Mouse (Mus musculus) heart, adult 11 months (tissue): Measurements from ENCODE around the gene Mip.
"Not testable (repeated sequence)": the region's sequence is repeated elsewhere in the genome, so short reads cannot be mapped to it uniquely, and the experiment has no call there.

Source experiments
- DNase-seq: peaks from one replicate; pipeline ENCODE4 v3.0.0; 2022

The Mip gene

DNA sequence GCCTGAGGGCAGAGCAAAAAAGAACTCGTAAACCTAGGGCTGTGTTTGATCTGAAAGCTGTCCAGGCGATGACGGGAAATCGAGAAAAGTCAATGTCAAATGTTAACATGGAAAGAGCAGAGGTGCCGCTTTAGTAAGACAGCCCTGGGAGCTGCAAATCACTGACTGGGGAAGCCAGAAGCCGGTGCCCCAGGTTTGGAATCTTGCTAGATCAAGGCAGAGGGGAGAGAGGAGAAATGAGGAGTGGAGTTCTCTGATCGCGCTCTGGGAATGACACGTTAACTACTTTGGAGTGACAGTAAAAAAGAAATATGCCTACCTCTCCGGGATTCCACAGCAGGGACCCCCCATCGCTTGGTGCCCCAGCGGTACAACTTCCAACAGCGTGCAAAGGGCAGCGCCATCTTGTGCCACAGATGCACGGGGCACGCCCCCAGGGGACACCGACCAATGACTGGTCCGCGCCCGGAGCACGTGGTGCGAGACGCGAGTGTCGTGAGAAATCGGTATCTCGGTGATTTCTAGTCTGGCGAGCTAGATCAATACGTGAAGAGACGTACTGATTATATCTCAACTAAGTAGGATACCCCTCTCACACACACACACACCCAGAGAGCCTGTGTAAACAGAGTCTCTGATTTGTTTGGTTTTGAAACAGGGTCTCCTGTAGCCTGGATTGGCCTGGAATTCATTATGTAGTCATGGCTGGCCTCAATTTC, 14.1 kb upstream of the Mip start, which contains the start of gene Spryd4:
Gene Spryd4 (minus strand): TSS at position 418 of the 719 bp plus-strand sequence.
- peak; percentile 99 for DNase-seq

DNA sequence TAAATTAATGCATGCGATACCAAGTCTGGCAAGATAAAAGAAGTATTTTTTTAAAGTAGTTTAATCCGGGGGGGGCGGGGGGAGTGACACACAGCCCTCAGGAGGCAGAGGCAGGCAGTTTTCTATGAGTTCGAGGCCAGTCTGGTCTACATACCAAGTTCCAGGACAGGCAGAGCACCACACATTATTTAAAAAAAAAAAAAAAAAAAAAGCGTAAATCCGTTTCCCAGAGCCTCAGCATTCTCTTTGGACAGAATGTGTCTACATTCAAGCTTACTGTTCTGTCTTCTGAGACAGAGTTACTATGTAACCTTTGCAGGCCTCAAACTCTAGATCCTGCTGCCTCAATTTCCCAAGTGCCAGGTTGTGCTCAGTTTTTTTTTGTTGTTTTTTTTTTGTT, 13.5 kb upstream of the Mip start:
- DNase-seq, result no peak

GRCm38 (mm10) chr10:128212871-128213323, 12.7 kb upstream of the Mip start:
- DNase-seq, result peak; percentile 91

- DNase-seq, result not testable (repeated sequence)
Observed at GRCm38 (mm10) chr10:128214112-128214511, 11.5 kb upstream of the Mip start.

- DNase-seq, result no peak
Observed at GRCm38 (mm10) chr10:128214981-128215380, 10.7 kb upstream of the Mip start.

GRCm38 (mm10) chr10:128218387-128219117, 7.1 kb upstream of the Mip start:
- DNase-seq, result no peak

- DNase-seq, result peak; percentile 92
Observed at GRCm38 (mm10) chr10:128221533-128222286, 3.9 kb upstream of the Mip start.

DNA sequence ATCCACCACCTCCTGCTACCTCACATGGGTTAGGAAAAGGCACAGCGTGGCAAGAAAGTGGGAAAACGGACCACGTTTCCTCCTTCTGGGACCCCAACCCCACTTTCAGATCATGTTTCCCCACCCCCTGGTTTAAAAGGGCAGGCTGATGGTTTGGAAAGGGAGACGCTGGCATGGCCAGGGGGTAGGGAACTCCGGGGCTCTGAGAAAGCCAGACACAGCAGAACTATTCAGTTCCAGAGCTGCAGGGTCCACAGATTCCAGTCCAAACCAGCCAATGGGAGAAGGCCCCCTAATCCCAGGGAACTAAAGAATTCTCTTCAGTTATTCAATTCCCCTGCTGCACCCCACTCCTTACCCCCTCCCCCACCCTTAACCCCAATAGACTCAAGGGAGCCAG, 574 bp upstream of the Mip start:
- DNase-seq, result peak; percentile 81

DNA sequence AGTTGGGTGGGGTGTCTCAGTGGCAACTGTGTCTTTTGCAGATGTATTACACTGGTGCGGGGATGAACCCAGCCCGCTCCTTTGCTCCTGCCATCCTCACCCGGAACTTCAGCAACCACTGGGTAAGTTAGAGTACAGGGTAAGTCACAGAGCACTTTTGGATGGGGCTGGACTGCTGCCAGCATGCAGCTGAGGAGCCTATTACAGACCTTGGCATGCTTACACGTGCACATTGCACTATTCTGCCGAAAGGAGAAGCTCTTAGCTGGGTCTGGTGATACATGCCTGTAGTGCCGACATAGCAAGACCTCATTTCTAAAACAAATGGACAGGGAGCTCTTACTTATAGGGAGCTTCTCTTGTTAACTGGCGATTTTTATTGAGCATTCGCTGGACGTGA, 2.0 kb downstream of the Mip start:
- no peak for DNase-seq

DNA sequence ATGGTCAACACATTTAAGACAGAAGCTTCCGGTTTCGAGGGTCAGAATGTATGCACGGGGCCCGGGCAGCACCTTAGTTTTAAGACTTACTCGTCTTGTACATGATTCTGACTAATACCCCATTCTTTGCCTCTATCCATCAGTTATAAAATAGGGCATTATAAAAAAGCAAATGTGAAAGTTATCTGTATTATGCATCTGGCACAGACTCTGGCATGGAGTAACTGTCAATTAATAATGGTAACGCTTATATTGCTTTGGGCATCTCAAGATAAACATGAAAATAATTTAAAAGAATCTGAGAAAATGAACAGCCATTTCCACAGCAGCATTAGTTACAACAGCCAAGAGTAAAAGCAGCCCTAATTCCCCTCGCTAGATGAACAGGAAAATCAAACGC, 2.4 kb downstream of the Mip start:
- DNase-seq, result no peak

GRCm38 (mm10) chr10:128230582-128230981, 4.9 kb downstream of the Mip start:
- peak; percentile 86 for DNase-seq

DNA sequence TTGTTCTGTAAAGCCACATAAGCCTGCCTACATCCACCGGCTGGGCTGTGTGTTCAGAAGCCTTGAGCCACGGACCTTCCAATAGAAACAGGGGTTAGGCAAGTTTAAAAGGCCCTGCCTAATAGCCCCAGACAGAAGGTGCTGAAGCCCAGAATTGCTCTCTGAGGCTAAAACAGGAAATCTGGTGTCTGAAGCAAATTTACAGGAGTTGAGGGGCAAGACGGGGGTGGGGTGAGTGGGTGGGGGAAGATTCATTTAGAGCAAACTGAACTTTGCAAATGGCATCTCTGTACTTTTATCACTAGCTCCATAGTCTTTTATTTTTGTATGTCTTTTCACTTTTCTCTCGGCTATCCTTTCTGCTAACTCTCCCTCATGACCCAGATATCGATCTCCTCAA, 5.5 kb downstream of the Mip start:
- peak; percentile 86 for DNase-seq

DNA sequence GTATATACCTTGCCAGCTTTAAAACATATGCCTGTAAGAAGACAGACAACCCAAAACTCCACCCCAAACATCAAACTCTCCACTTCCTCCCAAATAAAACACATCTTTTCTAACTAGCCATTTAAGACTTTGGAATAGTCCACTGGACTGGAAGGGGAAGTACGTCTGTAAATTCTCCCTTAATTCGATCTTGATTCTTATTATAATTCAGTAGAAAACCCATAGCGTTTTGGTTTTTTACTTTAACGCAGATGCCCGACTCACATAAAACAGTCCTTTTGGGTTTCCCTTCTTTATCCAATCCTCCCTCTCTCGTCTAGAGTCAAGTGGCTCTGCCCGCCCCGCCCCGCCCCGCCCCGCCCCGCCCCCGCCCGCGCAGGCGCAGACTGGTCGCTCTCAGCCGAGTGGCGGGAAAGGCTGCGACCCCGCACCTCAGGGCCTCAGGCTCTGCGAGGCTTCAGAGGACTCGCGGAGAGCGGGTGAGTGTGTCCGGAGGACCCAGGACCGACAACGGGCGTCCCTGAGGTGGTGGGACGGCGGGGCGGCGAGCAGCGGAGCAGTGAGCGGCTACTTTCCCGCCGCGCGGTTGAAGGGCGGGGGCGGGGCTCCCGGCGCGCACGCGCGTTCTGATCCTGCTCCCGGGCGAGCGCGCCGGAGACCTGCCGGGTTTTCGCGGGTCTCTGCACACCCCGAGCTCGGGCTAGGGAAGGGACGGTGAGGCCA, 6.2 kb downstream of the Mip start, which contains the start of gene Timeless:
Gene Timeless (plus strand): TSS at position 369 of the 723 bp plus-strand sequence.
- DNase-seq, result peak; percentile 99

DNA sequence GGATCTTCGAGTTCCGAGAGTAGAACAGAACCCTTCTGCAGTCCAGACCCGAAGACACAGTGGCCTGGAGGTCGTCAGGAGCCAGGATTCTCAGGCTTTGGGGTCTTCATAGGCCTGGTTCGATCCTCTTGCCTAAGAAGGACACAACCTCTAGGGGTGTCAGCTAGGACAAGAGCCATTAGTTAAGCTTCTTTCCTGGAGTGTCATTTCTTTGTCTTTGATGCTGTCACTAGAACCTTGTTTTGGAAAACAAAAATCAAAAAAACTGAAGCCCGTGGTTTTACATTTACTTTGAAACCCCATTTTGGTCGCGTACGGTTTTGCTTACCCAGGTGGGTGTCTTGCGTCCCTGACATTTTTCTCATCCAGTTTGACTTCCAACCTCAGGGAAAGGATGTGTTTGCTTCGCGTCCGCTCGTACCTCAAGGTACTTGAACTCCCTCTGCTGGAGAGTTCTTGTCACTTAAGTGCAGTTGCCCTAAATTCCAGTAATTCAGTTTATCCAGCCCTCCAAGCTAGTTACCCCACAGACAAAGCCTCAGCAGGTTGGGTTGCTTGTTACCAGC, 6.9 kb downstream of the Mip start:
- DNase-seq, result peak; percentile 94

- DNase-seq, result no peak
Observed at GRCm38 (mm10) chr10:128236321-128236720, 10.7 kb downstream of the Mip start.

DNA sequence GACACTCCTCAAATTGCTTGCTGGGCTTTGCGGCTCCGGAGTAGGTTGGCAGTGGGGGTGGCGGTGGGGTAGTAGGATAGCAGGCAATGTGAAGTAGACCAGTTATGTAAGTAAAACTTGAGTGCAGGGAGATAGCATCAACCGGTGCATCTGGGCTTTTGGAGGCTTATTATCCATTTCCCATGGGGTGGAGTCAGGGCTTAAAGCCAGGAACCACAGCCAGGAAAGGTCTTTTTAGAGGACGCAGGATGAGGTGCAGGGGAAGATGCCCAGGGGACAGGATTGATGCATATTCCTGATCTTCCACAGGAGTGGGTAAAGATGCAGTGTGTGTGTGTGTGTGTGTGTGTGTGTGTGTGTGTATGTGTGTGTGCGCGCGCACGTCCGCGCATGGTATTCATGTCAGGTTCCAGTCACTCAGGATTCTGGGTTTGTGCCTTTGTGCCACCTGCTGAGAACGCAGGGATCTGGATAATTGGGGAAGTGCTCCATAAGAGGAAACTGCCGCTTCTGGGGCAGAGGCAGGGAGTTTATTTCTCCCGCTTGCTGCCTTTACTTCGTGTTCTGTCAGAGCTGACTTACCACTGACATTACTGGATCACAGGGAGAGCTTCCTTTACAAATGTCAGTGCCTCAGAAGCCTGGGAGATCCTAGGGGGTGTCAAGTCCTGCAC, 12.3 kb downstream of the Mip start:
- DNase-seq, result peak; percentile 98

DNA sequence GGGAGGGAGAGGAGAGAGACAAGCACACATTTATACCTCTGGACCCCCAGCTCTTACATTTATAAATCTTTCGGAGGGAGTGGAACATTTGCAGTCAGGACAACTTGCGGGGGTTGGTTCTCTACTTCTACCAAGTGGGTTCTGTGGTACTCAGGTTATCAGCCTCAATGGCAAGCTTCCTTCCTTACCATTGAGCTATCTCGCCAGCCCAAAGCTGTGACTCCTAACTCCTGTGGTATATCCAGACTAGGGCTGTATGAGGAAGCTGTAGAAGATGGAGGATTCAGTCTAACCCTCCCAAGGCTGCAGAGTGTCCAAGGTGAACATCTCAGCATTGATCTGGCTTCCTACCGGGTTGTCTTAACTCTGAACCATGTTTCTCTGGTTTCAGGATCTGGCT, 13.5 kb downstream of the Mip start:
- DNase-seq, result no peak

DNA sequence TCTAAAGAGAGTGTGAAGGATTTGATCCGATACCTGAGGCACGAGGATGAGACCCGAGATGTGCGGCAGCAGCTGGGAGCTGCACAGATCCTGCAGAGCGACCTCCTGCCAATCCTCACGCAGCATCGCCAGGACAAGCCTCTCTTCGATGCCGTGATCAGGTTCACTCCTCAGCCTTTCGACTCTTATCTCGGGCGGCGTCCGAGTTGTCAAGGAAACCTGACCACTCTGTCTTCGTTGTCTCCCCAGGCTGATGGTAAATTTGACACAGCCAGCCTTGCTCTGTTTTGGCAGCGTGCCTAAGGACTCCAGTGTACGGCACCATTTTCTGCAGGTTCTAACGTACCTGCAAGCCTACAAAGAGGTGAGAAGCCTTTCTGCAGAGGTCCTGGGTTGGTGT, 14.5 kb downstream of the Mip start:
- no peak for DNase-seq

- peak; percentile 94 for DNase-seq
Observed at GRCm38 (mm10) chr10:128243252-128243651, 17.6 kb downstream of the Mip start.

DNA sequence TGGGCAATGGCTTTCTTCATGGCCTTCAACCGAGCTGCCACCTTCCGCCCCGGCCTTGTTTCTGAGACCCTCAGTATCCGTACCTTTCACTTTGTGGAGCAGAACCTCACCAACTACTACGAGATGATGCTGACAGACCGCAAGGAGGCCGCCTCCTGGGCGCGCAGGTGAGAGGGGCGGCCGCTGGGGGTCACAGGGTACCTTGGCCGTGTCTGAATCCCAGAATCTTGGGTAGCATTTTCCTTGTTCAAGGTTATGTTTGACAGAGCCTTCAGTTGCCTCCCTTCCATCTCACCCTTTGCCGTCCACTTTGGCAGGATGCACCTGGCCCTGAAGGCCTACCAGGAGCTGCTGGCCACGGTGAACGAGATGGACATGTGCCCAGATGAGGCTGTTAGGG, 18.5 kb downstream of the Mip start:
- peak; percentile 91 for DNase-seq

GRCm38 (mm10) chr10:128247020-128247732, 21.5 kb downstream of the Mip start:
- DNase-seq, result peak; percentile 99
